Mouse (Mus musculus) testis, adult 2 months (tissue): ENCODE measurements at regions not wholly inside any gene's neighbourhood (a gene's known extent, or its start where the extent isn't known, plus 50 kb on each side); places are given as distances from the start of the nearest gene placed in this dataset.

Experiments
- H3K27ac ChIP-seq: fragments of 200-500 bp; 2 replicates; pipeline ENCODE4 v1.5.1; 2012; ENCODE audit warnings: low read depth, low read length; ENCODE audit not compliant: control insufficient read depth, insufficient read depth
- H3K27me3 ChIP-seq: fragments of 200-500 bp; 2 replicates; pipeline ENCODE4 v1.6.1; 2012; ENCODE audit warnings: mild to moderate bottlenecking, low read length, moderate library complexity; ENCODE audit not compliant: control insufficient read depth, insufficient read depth
- H3K36me3 ChIP-seq: fragments of 200-500 bp; 2 replicates; pipeline ENCODE4 v1.6.1; 2012; ENCODE audit warnings: mild to moderate bottlenecking, low read length; ENCODE audit not compliant: control insufficient read depth, insufficient read depth
- H3K4me1 ChIP-seq: fragments of 200-500 bp; 2 replicates; pipeline ENCODE4 v1.6.1; 2012; ENCODE audit warnings: low read length; ENCODE audit not compliant: control insufficient read depth, insufficient read depth
- H3K4me3 ChIP-seq: fragments of 200-500 bp; 2 replicates; pipeline ENCODE4 v1.5.1; 2012; ENCODE audit warnings: low read depth, mild to moderate bottlenecking, low read length, moderate library complexity, mixed read lengths; ENCODE audit not compliant: control insufficient read depth
- CTCF ChIP-seq: fragments of 200-500 bp; IDR thresholded peaks from 2 replicates; pipeline ENCODE4 v1.5.1; 2012; ENCODE audit warnings: low read depth, mild to moderate bottlenecking, inconsistent platforms, low read length, moderate library complexity; ENCODE audit not compliant: control insufficient read depth, insufficient read depth, insufficient replicate concordance
- POLR2A ChIP-seq: fragments of 200-500 bp; IDR thresholded peaks from 2 replicates; pipeline ENCODE4 v1.6.1; 2012; ENCODE audit warnings: low read depth, mild to moderate bottlenecking, inconsistent platforms, low read length, moderate library complexity; ENCODE audit not compliant: control insufficient read depth

DNA sequence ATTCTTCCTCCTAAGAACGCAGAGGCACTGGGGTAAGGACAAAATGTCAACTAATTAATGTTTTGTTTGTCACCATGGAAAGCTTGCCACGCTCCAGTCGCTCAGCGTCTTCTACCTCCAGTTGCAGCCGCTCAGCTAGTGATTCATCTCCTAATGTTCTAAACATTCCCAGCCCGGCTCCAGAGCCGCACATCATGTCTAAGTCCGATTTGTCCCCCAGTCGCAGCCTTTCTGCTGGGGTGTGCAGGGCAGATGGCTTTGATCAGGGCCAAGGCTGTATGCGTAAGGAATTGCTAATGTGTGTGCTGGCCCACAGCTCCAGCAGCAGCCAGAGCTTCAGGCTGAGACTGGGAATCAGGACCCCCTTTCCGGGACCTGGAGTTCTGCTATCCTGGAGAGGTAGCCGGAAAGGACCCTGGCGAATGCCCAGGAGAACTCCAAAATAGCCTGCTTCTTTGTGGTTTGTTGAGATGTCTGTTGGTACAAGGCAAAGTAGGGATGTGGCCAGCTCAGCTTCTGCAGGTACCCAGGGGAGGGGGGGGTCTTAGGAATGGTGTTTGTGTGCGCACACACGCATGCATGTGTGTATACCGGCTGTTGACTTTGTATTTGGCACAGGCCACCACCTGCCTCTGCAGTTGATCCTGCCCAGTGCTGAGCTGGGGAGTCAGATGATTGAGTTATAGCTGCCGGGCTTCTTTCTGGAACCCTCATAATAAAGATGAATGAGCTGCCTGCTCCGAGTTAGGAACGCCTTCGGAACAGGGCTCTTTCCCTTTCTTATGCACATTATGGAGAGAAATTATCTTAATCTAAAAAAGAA, 143.0 kb upstream of the Kcng1 start:
- TF ChIP-seq CTCF (no peak), POLR2A (no peak)
- Histone ChIP-seq H3K27me3 (no peaks in the 10 kb centered on the region), H3K36me3 (no peaks in the 10 kb centered on the region), H3K4me1 (peaks cover 3% of the 10 kb centered on the region), H3K4me3 (no peak overlapping the region), H3K27ac (no peak overlapping the region)

DNA sequence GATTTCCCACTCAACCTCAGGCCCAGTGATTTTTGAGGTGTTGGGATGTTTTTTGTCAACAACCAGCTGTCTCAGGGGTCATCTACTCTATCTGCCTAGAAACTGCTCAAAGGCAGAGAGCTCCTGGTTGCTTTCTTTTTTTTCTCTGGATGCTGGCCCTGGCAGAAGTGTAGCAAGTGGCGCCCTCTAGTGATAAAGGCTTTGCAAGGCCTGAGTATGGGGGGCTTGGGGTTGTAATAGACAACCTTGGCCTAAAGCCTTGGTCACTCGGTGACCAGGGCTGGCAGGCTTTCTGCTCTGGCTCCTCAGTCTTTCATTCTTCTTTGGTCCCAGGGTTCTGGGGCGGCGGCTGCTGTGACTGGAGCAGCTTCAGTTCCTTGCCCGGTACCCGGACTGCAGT, 142.0 kb upstream of the Kcng1 start:
- H3K4me1 ChIP-seq, result peaks cover 3% of the 10 kb centered on the region
- H3K4me3 ChIP-seq, result no peak overlapping the region
- TF ChIP-seq CTCF, result peak; percentile 5; the same call in 1 of the 2 replicates
- TF ChIP-seq POLR2A, result no peak
- no peak overlapping the region for H3K27ac ChIP-seq
- no peaks in the 10 kb centered on the region for H3K27me3 ChIP-seq
- H3K36me3 ChIP-seq, result no peaks in the 10 kb centered on the region

- TF ChIP-seq CTCF, result peak; percentile 95
- no peak for TF ChIP-seq POLR2A
- Histone ChIP-seq H3K27me3 (no peaks in the 10 kb centered on the region), H3K27ac (no peak overlapping the region)
Observed at GRCm38 (mm10) chr2:168415140-168415539, 133.6 kb upstream of the Kcng1 start.

GRCm38 (mm10) chr2:168414110-168414872, 132.8 kb upstream of the Kcng1 start:
- no peaks in the 10 kb centered on the region; the same call in none of the 2 replicates for H3K4me1 ChIP-seq
- TF ChIP-seq POLR2A, result no peak
- TF ChIP-seq CTCF, result no peak
- H3K27me3 ChIP-seq, result no peaks in the 10 kb centered on the region
- no peak overlapping the region for H3K4me3 ChIP-seq
- H3K36me3 ChIP-seq, result no peaks in the 10 kb centered on the region
- no peak overlapping the region for H3K27ac ChIP-seq

More at GRCm38 (mm10) chr2:168415140-168415539, 133.6 kb upstream of the Kcng1 start:
- Histone ChIP-seq H3K4me1 (no peaks in the 10 kb centered on the region; the same call in none of the 2 replicates), H3K36me3 (no peaks in the 10 kb centered on the region), H3K4me3 (no peak overlapping the region)

- H3K4me1 ChIP-seq, result no peaks in the 10 kb centered on the region; the same call in none of the 2 replicates
- no peak overlapping the region for H3K27ac ChIP-seq
- no peaks in the 10 kb centered on the region for H3K36me3 ChIP-seq
- H3K27me3 ChIP-seq, result no peaks in the 10 kb centered on the region
- TF ChIP-seq CTCF, result no peak
- no peak for TF ChIP-seq POLR2A
- no peak overlapping the region for H3K4me3 ChIP-seq
Observed at GRCm38 (mm10) chr2:168412853-168413252, 131.3 kb upstream of the Kcng1 start.

GRCm38 (mm10) chr2:168402782-168403513, 121.4 kb upstream of the Kcng1 start:
- no peaks in the 10 kb centered on the region for H3K36me3 ChIP-seq
- peak overlapping the region; percentile 85 for H3K4me3 ChIP-seq
- H3K27ac ChIP-seq, result no peak overlapping the region
- no peaks in the 10 kb centered on the region for H3K27me3 ChIP-seq
- peaks cover 2% of the 10 kb centered on the region; the same call in 1 of the 2 replicates for H3K4me1 ChIP-seq
- peak; percentile 41; the same call in 1 of the 2 replicates for TF ChIP-seq POLR2A
- TF ChIP-seq CTCF, result no peak
